Mouse (Mus musculus): ENCODE data around the gene Gm572.

Gene Gm572

DNA sequence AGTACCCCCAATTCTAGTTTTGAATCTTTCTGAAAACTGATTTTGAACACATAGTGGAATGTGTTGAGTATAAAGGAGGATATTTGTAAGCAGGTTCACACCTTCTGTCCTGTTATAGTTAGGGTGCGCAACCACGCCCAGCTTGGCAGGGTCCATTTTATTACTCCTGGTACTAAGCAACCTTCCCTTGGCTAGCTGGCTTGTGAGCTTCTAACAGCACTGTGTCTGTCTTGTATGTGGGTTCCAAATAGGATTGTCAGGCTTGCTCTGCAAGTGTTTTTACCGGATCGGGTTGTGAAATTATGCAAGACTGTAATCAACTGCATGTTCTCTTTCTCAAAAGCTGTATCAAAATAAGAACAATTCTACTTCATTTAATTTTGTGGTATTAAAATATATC lies 20.6 kb upstream of the Gm572 start:
- in situ Hi-C loops (cut with MboI; ENCODE audit: low pct_unique_long_range_greater_than_20kb in 1 of 2, low sequenced_read_pairs in 2 of 2, unreplicated experiment in 1 of 2), result no loop called here

DNA sequence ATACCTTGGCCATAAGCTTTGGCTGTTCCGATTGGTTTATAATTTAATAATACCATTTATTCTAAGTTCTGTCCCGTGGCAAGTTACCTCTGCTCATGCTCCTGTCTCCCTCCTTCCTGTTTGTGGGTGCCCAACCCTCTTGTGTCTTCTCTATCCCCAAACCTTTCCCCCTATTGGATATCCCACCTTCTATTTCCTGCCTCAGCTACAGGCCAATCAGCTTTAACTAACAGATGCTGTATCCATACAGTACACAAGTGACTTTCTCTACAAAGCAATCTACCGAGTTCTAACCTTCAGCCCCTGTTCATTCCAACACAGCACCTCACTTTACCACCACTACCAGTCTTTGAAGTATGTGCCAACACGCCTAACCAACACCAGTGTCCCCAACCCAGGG lies 19.5 kb upstream of the Gm572 start:
- in situ Hi-C loops (cut with MboI; ENCODE audit: low pct_unique_long_range_greater_than_20kb in 1 of 2, low sequenced_read_pairs in 2 of 2, unreplicated experiment in 1 of 2), result no loop called here

DNA sequence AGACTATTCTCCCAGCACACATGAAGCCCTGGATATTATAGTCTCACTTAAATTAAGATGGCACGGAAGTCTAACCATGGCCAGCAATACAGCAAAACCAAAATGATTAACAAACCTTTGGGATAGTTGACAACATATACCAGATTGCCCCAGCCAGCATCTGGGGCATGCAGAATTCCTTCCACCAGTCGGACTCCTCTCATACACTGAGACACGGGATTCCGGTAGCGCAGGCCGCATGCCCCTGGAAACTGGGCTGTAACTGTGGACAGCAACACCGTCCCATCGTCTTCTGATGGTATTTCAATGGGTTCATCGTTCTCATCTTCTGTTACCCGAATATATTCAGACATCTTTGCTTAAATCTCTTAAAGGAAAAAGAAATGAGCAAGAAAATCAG lies 18.1 kb upstream of the Gm572 start:
- in situ Hi-C loops (cut with MboI; ENCODE audit: low pct_unique_long_range_greater_than_20kb in 1 of 2, low sequenced_read_pairs in 2 of 2, unreplicated experiment in 1 of 2), result no loop called here

DNA sequence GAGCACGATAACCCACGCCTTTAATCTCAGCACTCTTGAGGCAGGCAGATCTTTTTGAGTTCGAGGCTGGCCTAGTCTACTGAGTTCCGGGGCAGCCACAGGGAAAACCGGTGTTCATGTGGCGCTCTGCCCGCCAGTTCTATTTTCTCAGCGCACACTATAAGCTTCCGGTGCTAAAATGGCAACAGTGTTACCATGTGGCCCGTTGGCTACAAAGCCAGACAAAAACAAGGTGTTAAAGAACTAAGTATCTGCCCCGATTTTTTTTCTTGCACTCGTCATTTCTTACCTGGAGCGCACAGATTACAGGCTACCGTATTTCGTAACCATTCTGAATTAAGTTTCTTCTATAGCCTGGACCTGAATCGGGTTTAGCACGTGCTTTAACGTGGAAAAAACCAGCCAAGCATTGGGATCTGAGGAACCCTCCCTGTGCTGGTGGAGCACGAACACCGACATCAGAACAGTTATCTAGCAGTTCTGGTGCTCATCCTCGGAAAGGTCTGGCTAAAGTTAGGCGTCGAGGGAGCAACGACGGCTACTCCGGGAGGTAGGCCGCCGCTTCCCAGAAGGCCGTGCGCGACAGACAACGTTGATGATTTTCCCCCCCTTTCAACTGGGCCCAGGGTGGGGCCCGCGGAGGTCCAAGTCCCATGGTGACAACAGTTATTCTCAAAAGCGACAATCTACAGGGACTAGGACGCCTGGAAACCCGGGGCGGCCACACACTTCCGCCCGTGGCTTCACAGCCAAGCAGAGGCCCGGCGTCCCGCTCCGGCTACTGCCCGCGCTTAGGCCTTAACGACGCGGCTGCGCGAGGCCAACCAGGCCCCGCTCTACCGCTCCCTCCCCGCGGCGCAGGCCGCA lies 17.1 kb upstream of the Gm572 start:
- in situ Hi-C loops (cut with MboI; ENCODE audit: low pct_unique_long_range_greater_than_20kb in 1 of 2, low sequenced_read_pairs in 2 of 2, unreplicated experiment in 1 of 2), result no loop called here

DNA sequence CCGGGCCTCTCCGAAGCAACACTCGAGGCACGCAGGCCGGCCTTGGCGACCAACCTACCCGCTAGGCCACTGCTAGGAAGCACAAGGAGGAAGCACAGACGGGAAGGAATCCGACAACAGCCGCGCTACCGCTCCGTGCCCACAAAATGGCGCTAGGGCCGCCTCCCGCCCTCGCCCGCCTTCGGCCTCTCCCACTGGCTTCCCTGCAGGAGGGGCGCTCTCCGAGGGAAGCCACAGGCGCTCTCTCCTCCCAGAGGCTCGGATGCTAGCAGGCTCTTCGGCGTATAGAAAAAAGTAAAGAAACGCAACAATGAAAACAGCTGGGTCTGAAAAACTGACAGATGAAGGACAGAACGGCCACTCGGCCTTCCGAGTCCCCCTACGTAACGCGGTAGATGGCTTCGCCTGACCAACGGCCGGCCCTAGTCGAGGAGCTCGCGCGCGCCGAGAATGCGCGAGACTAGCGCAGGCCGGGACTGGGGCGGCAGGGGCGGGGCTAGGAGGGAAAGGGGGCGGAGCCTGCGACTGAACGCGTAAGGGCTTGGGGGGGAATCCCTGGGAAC lies 16.4 kb upstream of the Gm572 start, which contains the start of gene Tardbp:
Gene Tardbp, minus strand, starts transcription at position 397 of the 563 bp plus-strand sequence.
- in situ Hi-C loops (cut with MboI; ENCODE audit: low pct_unique_long_range_greater_than_20kb in 1 of 2, low sequenced_read_pairs in 2 of 2, unreplicated experiment in 1 of 2), result no loop called here

DNA sequence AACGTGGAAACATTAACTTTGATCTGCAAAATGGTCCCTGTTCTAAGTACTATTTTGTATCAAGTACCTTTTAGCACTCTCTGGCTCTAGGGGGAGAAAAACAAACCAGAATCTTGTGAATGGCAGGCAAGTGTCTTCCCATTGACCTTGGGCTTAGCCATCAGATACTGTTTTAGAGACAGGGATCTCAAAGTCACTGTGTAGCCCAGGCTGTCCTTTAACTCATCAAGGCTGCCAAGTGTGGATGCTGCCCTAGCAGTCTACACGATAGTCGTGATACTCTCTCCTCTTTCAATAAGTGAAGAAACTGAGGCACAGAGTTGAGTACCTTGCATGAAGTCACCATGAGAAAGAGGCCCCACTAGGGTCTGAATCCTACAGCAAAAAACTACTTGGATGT lies 15.9 kb upstream of the Gm572 start:
- in situ Hi-C loops (cut with MboI; ENCODE audit: low pct_unique_long_range_greater_than_20kb in 1 of 2, low sequenced_read_pairs in 2 of 2, unreplicated experiment in 1 of 2), result no loop called here

DNA sequence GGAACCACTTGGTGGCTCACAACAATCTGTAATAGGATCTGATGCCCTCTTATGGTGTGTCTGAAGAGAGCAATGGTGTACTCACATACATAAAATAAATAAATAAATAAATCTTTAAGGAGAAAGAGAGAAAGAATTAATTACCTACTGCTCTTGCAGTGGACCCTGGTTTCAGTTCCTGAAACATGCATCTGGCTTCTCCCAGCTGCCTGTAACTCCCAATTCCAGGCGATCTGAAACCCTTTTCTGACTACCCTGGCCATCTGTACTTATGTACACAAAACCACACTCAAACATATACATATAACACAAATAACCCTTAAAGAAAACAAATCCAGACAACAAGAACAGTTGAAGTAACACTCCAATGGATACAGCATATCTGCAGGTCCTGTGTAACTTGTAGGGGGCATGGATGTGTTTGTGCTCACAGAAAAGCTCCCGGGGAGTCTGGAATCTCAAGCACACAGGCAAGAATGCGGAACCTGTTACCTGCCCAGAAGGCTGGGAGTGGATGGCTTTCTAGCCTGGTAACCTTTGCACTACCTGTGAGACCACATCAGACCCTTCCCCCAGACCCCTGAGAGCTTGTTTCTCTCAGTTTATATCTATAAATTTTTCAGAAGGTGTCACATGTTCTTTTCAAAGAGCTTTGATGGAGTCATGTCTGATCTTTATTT lies 11.0 kb upstream of the Gm572 start:
- in situ Hi-C loops (cut with MboI; ENCODE audit: low pct_unique_long_range_greater_than_20kb in 1 of 2, low sequenced_read_pairs in 2 of 2, unreplicated experiment in 1 of 2), result no loop called here

DNA sequence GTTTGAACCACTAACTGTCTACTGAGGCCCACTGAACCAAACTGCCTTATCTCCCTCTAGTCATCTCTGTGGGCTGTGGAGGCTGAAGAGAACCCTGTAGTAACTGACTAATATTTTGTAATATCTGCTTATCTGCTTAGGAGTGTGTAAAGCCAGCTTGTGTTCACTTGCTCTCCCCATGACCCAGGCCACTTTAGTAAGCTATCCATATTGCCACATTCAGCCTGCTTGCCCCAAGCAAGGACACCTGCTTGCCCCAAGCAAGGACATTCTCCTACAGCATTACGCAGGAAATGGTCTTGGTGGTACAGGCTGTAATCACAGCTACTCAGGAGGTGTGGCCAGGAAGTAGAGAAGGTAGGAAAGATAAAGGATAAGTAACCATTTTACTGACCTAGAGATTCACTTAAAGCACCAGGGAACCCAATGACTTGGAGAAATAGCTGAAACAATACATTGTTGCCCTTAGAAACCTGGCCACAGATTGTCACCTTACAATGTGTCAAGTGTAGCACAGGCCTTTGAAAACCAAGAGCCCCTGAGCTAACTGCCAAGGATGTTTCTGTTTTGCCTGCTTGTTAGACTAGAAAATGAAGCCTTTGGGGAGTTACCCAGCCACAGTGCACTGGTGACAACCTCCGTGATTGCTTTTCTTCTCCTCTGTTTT lies 9.6 kb upstream of the Gm572 start:
- in situ Hi-C loops (cut with MboI; ENCODE audit: low pct_unique_long_range_greater_than_20kb in 1 of 2, low sequenced_read_pairs in 2 of 2, unreplicated experiment in 1 of 2), result no loop called here

DNA sequence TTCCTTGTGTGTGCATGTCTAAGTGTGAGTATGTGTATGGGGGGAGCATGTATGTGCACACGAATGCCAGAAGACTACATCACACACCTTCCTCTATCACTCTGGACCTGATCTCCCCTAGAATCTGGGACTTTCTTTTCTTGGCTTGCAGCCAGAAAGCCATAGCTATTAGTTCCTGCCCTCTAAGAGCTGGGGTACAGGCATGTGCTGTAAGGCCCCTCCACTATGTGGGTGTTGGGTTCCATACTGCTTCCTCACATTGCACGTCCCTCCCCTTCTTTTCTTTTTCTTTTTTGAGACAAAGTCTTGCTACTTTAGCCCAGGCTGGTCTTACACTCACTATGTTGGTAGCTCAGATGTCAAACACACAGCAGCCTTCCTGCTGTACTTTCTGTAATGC lies 7.8 kb upstream of the Gm572 start:
- in situ Hi-C loops (cut with MboI; ENCODE audit: low pct_unique_long_range_greater_than_20kb in 1 of 2, low sequenced_read_pairs in 2 of 2, unreplicated experiment in 1 of 2), result no loop called here

DNA sequence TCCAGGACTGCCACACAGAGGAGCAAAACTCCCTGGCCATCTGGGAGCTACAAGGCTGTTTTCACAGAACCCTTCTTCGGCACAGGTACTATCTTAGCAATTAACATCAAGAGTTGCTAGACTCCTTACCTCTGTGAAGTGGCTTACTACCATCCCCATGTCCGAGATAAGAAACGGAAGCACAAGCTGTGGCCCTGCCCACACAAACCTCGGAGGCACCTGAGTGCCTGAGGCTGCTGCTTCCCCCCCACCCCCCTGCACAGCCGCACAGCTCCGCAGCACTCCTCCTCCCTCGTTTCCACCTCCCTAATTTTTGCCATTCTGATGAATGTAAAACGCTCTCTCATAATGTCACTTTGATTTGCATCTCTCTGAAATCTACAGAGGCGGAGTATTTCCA lies 4.8 kb upstream of the Gm572 start:
- in situ Hi-C loops (cut with MboI; ENCODE audit: low pct_unique_long_range_greater_than_20kb in 1 of 2, low sequenced_read_pairs in 2 of 2, unreplicated experiment in 1 of 2), result no loop called here

DNA sequence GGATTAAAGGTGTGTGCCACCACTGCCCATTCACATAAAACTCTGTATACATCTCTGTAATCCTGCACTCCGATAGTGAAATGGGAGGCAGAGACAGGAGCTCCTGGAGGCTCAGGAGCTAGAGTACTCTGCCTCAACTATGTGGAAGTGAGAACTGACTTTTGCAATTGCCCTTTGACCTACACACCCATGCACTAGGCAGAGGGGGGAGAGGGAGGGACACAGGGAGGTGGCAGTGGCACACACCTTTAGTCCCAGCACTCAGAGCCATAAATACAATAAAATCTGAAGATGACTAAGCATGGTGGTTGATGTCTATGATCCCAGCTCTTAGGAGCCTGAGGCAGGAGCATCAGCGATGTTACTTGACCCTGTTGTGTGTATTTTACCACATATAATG lies 3.7 kb upstream of the Gm572 start:
- in situ Hi-C loops (cut with MboI; ENCODE audit: low pct_unique_long_range_greater_than_20kb in 1 of 2, low sequenced_read_pairs in 2 of 2, unreplicated experiment in 1 of 2), result no loop called here

DNA sequence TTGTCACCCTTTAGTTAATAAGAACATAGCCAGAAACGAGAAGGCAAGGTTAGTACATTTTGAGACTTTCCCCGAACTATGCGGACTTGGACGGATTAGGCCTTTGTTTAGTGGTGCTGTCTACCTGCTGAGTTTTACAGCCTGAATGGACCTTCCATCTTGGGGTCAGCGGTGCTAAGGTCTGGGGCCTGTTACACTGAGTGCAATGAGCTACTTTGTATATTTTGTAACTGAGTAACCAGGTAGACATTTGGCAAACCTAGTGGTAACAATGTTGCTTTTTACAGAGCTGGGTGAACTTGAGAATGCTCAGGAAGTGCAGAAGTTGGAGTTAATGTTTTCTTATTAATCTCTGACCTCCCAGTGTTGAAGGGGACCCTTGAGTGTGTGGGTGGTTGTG lies 2.0 kb upstream of the Gm572 start:
- in situ Hi-C loops (cut with MboI; ENCODE audit: low pct_unique_long_range_greater_than_20kb in 1 of 2, low sequenced_read_pairs in 2 of 2, unreplicated experiment in 1 of 2), result no loop called here

DNA sequence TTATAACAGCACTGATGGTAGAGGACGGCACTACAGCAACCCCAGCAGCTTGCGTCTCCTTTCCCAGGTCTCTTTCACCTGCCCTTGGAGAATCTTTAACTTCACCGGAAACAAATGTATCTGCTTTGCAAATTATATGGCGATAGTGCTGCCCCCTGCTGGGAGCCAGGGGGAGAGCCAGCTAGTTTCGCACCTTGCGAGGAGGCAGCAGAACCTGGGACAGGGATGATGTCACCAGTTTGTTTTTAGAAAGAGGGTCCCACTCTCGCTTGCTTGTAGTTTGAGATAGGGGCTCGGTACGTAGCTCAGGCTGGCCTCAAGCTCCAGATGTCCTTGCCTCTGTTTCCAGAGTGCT lies 1.0 kb downstream of the Gm572 start:
- in situ Hi-C loops (cut with MboI; ENCODE audit: low pct_unique_long_range_greater_than_20kb in 1 of 2, low sequenced_read_pairs in 2 of 2, unreplicated experiment in 1 of 2), result no loop called here

DNA sequence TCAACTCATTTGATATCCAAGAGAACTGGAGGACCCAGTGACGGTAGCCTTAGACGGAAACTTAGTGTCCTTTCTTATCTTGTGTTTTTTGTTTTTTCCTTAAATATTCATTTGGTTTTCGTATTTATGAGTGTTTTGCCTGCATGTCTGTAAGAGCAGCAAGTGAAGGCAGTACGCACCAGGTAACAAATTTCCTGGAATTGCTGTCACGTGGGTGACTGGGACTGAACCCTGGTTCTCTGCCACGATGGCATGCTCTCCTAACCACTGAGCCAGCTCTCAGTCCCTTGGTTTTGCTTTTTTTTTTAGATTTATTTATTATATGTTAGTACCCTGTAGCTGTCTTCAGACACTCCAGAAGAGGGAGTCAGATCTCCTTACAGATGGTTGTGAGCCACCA lies 1.8 kb downstream of the Gm572 start:
- in situ Hi-C loops (cut with MboI; ENCODE audit: low pct_unique_long_range_greater_than_20kb in 1 of 2, low sequenced_read_pairs in 2 of 2, unreplicated experiment in 1 of 2), result no loop called here

DNA sequence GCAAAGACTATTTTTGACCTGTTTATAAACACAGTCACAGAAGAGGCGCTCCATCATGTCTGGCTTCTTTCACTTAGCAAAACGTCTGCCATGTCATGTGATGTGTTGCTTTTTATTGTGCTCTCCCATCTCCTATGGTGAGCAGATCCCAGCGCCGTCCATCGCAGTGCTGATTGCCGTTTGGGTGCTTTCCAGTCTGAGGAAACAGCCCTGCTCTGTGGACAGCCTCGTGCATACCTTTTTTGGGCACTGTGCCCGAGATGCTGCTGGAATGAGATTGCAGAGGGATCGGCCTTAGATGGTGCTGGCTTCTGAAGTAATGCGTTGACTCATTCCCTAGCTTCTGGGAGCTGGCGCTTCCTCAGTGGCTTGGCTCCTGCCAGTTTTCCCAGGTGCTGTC lies 3.5 kb downstream of the Gm572 start:
- in situ Hi-C loops (cut with MboI; ENCODE audit: low pct_unique_long_range_greater_than_20kb in 1 of 2, low sequenced_read_pairs in 2 of 2, unreplicated experiment in 1 of 2), result no loop called here

DNA sequence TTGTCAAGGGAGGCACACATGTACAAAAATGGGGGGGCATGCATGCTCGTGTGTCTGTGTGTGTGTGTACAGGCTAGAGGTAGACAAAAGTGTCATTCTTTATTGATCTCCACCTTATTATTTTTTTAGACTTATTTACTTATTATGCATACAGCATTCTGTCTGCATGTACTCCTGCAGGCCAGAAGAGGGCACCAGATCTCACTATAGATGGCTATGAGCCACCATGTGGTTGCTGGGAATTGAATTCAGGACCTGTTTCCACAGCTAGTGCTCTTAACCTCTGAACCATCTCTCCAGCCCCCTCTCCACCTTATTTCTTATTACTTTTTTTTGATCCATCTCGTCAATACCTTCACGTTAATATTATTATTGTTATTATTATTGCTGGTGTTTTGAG lies 6.2 kb downstream of the Gm572 start:
- in situ Hi-C loops (cut with MboI; ENCODE audit: low pct_unique_long_range_greater_than_20kb in 1 of 2, low sequenced_read_pairs in 2 of 2, unreplicated experiment in 1 of 2), result no loop called here

DNA sequence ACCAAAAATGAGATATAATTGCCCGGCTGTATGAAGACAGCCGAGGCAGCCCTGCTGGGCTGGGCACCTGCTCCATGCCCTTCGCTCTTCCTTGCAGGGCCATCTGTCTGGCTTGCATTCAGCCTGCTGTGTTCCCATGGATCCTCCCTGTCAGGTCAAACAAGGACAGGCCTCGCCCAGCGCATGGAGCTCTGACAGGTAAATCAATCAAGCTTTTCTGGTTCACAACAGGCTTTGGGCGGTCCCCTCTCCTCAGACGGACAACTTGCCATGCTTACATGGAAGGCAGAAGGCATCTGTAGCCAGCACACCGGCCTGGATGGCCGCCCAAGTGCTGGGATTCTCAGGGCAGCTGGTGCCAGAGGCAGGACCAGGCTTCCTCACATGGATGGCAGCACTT lies 7.9 kb downstream of the Gm572 start:
- in situ Hi-C loops (cut with MboI; ENCODE audit: low pct_unique_long_range_greater_than_20kb in 1 of 2, low sequenced_read_pairs in 2 of 2, unreplicated experiment in 1 of 2), result no loop called here

DNA sequence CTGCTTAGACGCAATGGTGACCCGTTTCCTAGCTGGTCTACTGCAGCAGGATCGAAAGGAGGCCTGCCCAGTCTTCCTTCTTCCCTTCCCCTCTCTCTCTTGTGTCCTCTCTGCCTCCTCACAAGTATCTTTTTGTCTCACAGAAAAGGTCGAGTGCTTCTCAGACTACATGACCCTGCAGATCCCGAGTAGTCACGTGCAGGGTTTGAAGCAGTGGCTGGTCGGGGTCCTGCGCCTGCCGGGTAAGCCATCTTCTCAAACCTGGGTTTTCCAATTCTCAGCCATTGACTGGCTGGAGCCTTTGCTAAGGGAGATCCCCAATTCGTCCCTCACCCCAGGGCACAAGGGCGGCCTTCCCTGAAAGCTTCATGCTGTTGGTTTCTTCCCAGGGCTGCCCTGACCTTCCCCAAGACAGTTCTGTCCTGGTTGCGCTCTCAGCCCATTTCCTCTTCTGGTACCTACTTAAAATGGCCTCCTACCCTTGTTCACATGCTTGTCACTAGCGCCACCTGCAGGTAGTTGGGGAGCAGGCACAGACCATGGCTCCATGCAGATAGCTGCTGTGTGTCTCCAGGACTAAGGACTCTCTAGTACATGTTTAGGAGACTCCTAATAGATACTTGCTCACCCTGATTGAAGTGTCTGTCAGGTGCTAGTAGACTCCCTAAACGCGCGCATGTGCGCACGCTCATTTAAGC lies 11.7 kb downstream of the Gm572 start:
- in situ Hi-C loops (cut with MboI; ENCODE audit: low pct_unique_long_range_greater_than_20kb in 1 of 2, low sequenced_read_pairs in 2 of 2, unreplicated experiment in 1 of 2), result no loop called here

Measured in mouse embryonic stem cell (cell line).